Mouse (Mus musculus) lung, embryonic 16.5 days (tissue): ENCODE measurements around the gene Skor1. TPM values are rescaled to one million over a fixed set of nuclear protein-coding genes. Genes with fewer than 3 reads are reported as not detected.

Experiments
- ATAC-seq: fragments of 200-750 bp; cut with Nextera tagmentation; 2 replicates; pipeline ENCODE4 v1.8.0; 2017; ENCODE audit warnings: low read depth, mild to moderate bottlenecking, moderate library complexity
- H3K27ac ChIP-seq: fragments of 300-500 bp; sonication (generic); 2 replicates; pipeline ENCODE4 v1.5.1; 2014; ENCODE audit warnings: mild to moderate bottlenecking, control low read depth, low read length
- H3K27me3 ChIP-seq: fragments of 300-500 bp; sonication (generic); 2 replicates; pipeline ENCODE4 v1.6.1; 2014; ENCODE audit warnings: low read depth, low read length, mixed read lengths; ENCODE audit not compliant: control insufficient read depth, insufficient read depth
- H3K36me3 ChIP-seq: fragments of 300-500 bp; sonication (generic); 2 replicates; pipeline ENCODE4 v1.6.1; 2014; ENCODE audit warnings: low read length; ENCODE audit not compliant: control insufficient read depth, insufficient read depth
- H3K4me1 ChIP-seq: fragments of 300-500 bp; sonication (generic); replicated peaks from 2 replicates; pipeline ENCODE4 v1.6.1; 2014; ENCODE audit warnings: low read length, mixed read lengths; ENCODE audit not compliant: control insufficient read depth, insufficient read depth
- H3K4me2 ChIP-seq: fragments of 300-500 bp; sonication (generic); 2 replicates; pipeline ENCODE4 v1.6.1; 2014; ENCODE audit warnings: low read depth, low read length, control low read depth
- H3K4me3 ChIP-seq: fragments of 300-500 bp; sonication (generic); 2 replicates; pipeline ENCODE4 v1.5.1; 2014; ENCODE audit warnings: mild to moderate bottlenecking, low read length, control low read depth
- H3K9ac ChIP-seq: fragments of 300-500 bp; sonication (generic); 2 replicates; pipeline ENCODE4 v1.6.1; 2014; ENCODE audit warnings: low read length, control low read depth
- H3K9me3 ChIP-seq: fragments of 300-500 bp; sonication (generic); 2 replicates; pipeline ENCODE4 v1.6.1; 2016; ENCODE audit warnings: low read length; ENCODE audit not compliant: control insufficient read depth
- WGBS: fragments of 180-500 bp; shearing (Covaris S2); extraction: QIAGEN DNeasy Blood & Tissue Kit; methylation state at CpG from one replicate; pipeline ENCODE4 v1.1.7; 2014; 5-methylcytosine and 5-hydroxymethylcytosine counted together
- polyA plus RNA-seq: library from polyadenylated mRNA; unstranded; fragments of >200 nt; fragmentation: Nextera tagmentation; extraction: Ambion mirVana; gene quantifications from 2 replicates; pipeline ENCODE4 v1.2.1, GENCODE M21; 2015

Skor1 gene
- 0.09 TPM in 1 of 2 replicates, not detected in the other for polyA plus RNA-seq

GRCm38 (mm10) chr9:63148410-63149371 lies at the start of gene Skor1:
Gene Skor1, minus strand, starts transcription at chr9:63148961.
- WGBS = under 1% methylated on average over 86 of the region's 108 CpGs
- H3K9ac ChIP-seq = no peak within 1 kb of the TSS
- no peaks in the 10 kb centered on the region for H3K36me3 ChIP-seq
- H3K27me3 ChIP-seq = peaks cover 99% of the 10 kb centered on the region
- peak within 1 kb of the TSS; percentile 81 for H3K4me2 ChIP-seq
- no peak within 1 kb of the TSS for H3K27ac ChIP-seq
- peaks cover 5% of the 10 kb centered on the region; the same call in 1 of the 2 replicates for H3K9me3 ChIP-seq
- H3K4me3 ChIP-seq = peak within 1 kb of the TSS; percentile 51
- ATAC-seq = no peak
- peaks cover 32% of the 10 kb centered on the region for H3K4me1 ChIP-seq

GRCm38 (mm10) chr9:63197252-63197651 lies 48.5 kb upstream of the Skor1 start:
- Histone ChIP-seq H3K4me1 (peaks cover 7% of the 10 kb centered on the region; the same call in 1 of the 2 replicates), H3K4me2 (peak overlapping the region; percentile 8; the same call in 1 of the 2 replicates), H3K4me3 (no peak overlapping the region)

GRCm38 (mm10) chr9:63196114-63196682 lies 47.4 kb upstream of the Skor1 start:
- no peak overlapping the region for H3K27ac ChIP-seq
- H3K27me3 ChIP-seq = no peaks in the 10 kb centered on the region
- peaks cover 7% of the 10 kb centered on the region; the same call in 1 of the 2 replicates for H3K4me1 ChIP-seq
- no peaks in the 10 kb centered on the region for H3K9me3 ChIP-seq
- peaks cover 5% of the 10 kb centered on the region; the same call in 1 of the 2 replicates for H3K36me3 ChIP-seq
- no peak for ATAC-seq
- H3K4me2 ChIP-seq = no peak overlapping the region
- WGBS = 67% methylated on average over 8 of the region's 8 CpGs
- H3K4me3 ChIP-seq = no peak overlapping the region
- no peak overlapping the region for H3K9ac ChIP-seq

More at GRCm38 (mm10) chr9:63197252-63197651, 48.5 kb upstream of the Skor1 start:
- 15% methylated on average over 8 of the region's 8 CpGs for WGBS
- H3K36me3 ChIP-seq = peaks cover 5% of the 10 kb centered on the region; the same call in 1 of the 2 replicates
- ATAC-seq = no peak
- no peaks in the 10 kb centered on the region for H3K27me3 ChIP-seq
- H3K9ac ChIP-seq = no peak overlapping the region
- no peak overlapping the region for H3K27ac ChIP-seq
- no peaks in the 10 kb centered on the region for H3K9me3 ChIP-seq

GRCm38 (mm10) chr9:63195523-63195922 lies 46.8 kb upstream of the Skor1 start:
- WGBS = 47% methylated on average over 4 of the region's 4 CpGs
- Histone ChIP-seq H3K9me3 (no peaks in the 10 kb centered on the region), H3K4me2 (no peak overlapping the region), H3K27ac (no peak overlapping the region), H3K27me3 (no peaks in the 10 kb centered on the region), H3K9ac (no peak overlapping the region), H3K4me3 (no peak overlapping the region), H3K4me1 (peaks cover 7% of the 10 kb centered on the region; the same call in 1 of the 2 replicates), H3K36me3 (peaks cover 5% of the 10 kb centered on the region; the same call in 1 of the 2 replicates)
- ATAC-seq = no peak

- H3K4me2 ChIP-seq = no peak overlapping the region
- H3K36me3 ChIP-seq = peaks cover 5% of the 10 kb centered on the region; the same call in 1 of the 2 replicates
- peaks cover 7% of the 10 kb centered on the region; the same call in 1 of the 2 replicates for H3K4me1 ChIP-seq
- H3K27ac ChIP-seq = no peak overlapping the region
- H3K9ac ChIP-seq = no peak overlapping the region
- no peak for ATAC-seq
- no peak overlapping the region for H3K4me3 ChIP-seq
- H3K27me3 ChIP-seq = no peaks in the 10 kb centered on the region
- H3K9me3 ChIP-seq = no peaks in the 10 kb centered on the region
- 73% methylated on average over 9 of the region's 9 CpGs for WGBS
These were observed 46.0 kb upstream of the Skor1 start for GRCm38 (mm10) chr9:63194791-63195190.

- H3K4me1 ChIP-seq = peaks cover 1% of the 10 kb centered on the region; the same call in 1 of the 2 replicates
These were observed 44.0 kb upstream of the Skor1 start for GRCm38 (mm10) chr9:63192809-63193208.

GRCm38 (mm10) chr9:63187310-63187709 lies 38.5 kb upstream of the Skor1 start:
- H3K4me1 ChIP-seq = peaks cover 2% of the 10 kb centered on the region; the same call in 1 of the 2 replicates
- H3K27me3 ChIP-seq = no peaks in the 10 kb centered on the region
- no peak for ATAC-seq
- H3K27ac ChIP-seq = no peak overlapping the region
- no peaks in the 10 kb centered on the region for H3K36me3 ChIP-seq
- 24% methylated on average over 7 of the region's 7 CpGs for WGBS
- no peak overlapping the region for H3K4me2 ChIP-seq
- H3K9ac ChIP-seq = no peak overlapping the region
- H3K9me3 ChIP-seq = no peaks in the 10 kb centered on the region
- no peak overlapping the region for H3K4me3 ChIP-seq

More at GRCm38 (mm10) chr9:63192809-63193208, 44.0 kb upstream of the Skor1 start:
- ATAC-seq = no peak
- no peak overlapping the region for H3K9ac ChIP-seq
- no peaks in the 10 kb centered on the region for H3K27me3 ChIP-seq
- WGBS = 69% methylated on average over 4 of the region's 4 CpGs
- peaks cover 5% of the 10 kb centered on the region; the same call in 1 of the 2 replicates for H3K36me3 ChIP-seq
- H3K9me3 ChIP-seq = no peaks in the 10 kb centered on the region
- H3K27ac ChIP-seq = no peak overlapping the region
- H3K4me2 ChIP-seq = no peak overlapping the region
- no peak overlapping the region for H3K4me3 ChIP-seq

GRCm38 (mm10) chr9:63185249-63185648 lies 36.5 kb upstream of the Skor1 start:
- Histone ChIP-seq H3K36me3 (no peaks in the 10 kb centered on the region), H3K4me3 (no peak overlapping the region), H3K9me3 (no peaks in the 10 kb centered on the region), H3K27ac (no peak overlapping the region), H3K4me1 (peaks cover 2% of the 10 kb centered on the region; the same call in 1 of the 2 replicates), H3K4me2 (no peak overlapping the region), H3K9ac (no peak overlapping the region), H3K27me3 (no peaks in the 10 kb centered on the region)
- no peak for ATAC-seq
- WGBS = 69% methylated on average over 7 of the region's 7 CpGs

GRCm38 (mm10) chr9:63183864-63184263 lies 35.1 kb upstream of the Skor1 start:
- no peak overlapping the region for H3K9ac ChIP-seq
- no peak for ATAC-seq
- no peak overlapping the region for H3K4me3 ChIP-seq
- WGBS = 50% methylated on average over 7 of the region's 7 CpGs
- H3K36me3 ChIP-seq = no peaks in the 10 kb centered on the region
- no peaks in the 10 kb centered on the region for H3K27me3 ChIP-seq
- H3K4me2 ChIP-seq = no peak overlapping the region
- H3K9me3 ChIP-seq = no peaks in the 10 kb centered on the region
- no peak overlapping the region for H3K27ac ChIP-seq
- peaks cover 2% of the 10 kb centered on the region; the same call in 1 of the 2 replicates for H3K4me1 ChIP-seq
